Mouse (Mus musculus) forebrain, embryonic 14.5 days (tissue): ENCODE results near the gene Ears2. TPM values are rescaled to one million over a fixed set of nuclear protein-coding genes. Genes with fewer than 3 reads are reported as not detected.

Experiments
- ATAC-seq: fragments of 200-750 bp; cut with Nextera tagmentation; 2 replicates; pipeline ENCODE4 v1.8.0; 2017; ENCODE audit warnings: mild to moderate bottlenecking, moderate library complexity
- DNase-seq: peaks from one replicate; pipeline ENCODE4 v3.0.0-alpha.2; 2015; ENCODE audit warnings: low spot score
- H3K27ac ChIP-seq: fragments of 300-500 bp; sonication (generic); 2 replicates; pipeline ENCODE4 v1.5.1; 2014; ENCODE audit warnings: low read depth, mild to moderate bottlenecking, control low read depth, low read length, moderate library complexity
- H3K27me3 ChIP-seq: fragments of 300-500 bp; sonication (generic); replicated peaks from 2 replicates; pipeline ENCODE4 v1.6.1; 2014; ENCODE audit warnings: low read length, control low read depth, mixed read lengths; ENCODE audit not compliant: control insufficient read depth, insufficient read depth
- H3K36me3 ChIP-seq: fragments of 300-500 bp; sonication (generic); 2 replicates; pipeline ENCODE4 v1.6.1; 2014; ENCODE audit warnings: low read length, control low read depth; ENCODE audit not compliant: control insufficient read depth, insufficient read depth
- H3K4me1 ChIP-seq: fragments of 300-500 bp; sonication (generic); 2 replicates; pipeline ENCODE4 v1.6.1; 2014; ENCODE audit warnings: antibody characterized with exemption, low read length, control low read depth; ENCODE audit not compliant: control insufficient read depth, insufficient read depth
- H3K4me2 ChIP-seq: fragments of 300-500 bp; sonication (generic); 2 replicates; pipeline ENCODE4 v1.6.1; 2014; ENCODE audit warnings: mild to moderate bottlenecking, control low read depth, low read length
- H3K4me3 ChIP-seq: fragments of 300-500 bp; sonication (generic); 2 replicates; pipeline ENCODE4 v1.5.1; 2014; ENCODE audit warnings: low read depth, low read length, control low read depth
- H3K9ac ChIP-seq: fragments of 300-500 bp; sonication (generic); 2 replicates; pipeline ENCODE4 v1.6.1; 2014; ENCODE audit warnings: mild to moderate bottlenecking, low read length, control low read depth, moderate library complexity
- H3K9me3 ChIP-seq: fragments of 300-500 bp; sonication (generic); replicated peaks from 2 replicates; pipeline ENCODE4 v1.6.1; 2016; ENCODE audit warnings: low read length, control low read depth, mixed read lengths; ENCODE audit not compliant: control insufficient read depth
- WGBS: fragments of 180-500 bp; shearing (Covaris S2); extraction: QIAGEN DNeasy Blood & Tissue Kit; methylation state at CpG from one replicate; pipeline ENCODE4 v1.1.7; 2014; 5-methylcytosine and 5-hydroxymethylcytosine counted together
- polyA plus RNA-seq: library from polyadenylated mRNA; unstranded; fragments of >200 nt; fragmentation: Nextera tagmentation; extraction: Ambion mirVana; gene quantifications from 2 replicates; pipeline ENCODE4 v1.2.1, GENCODE M21; 2014

Ears2 gene
- polyA plus RNA-seq, 1 experiment from 2014 or later, result 11.8 TPM

- ATAC-seq, result peak; percentile 57
- Histone ChIP-seq H3K36me3 (no peaks in the 10 kb centered on the region), H3K4me2 (peak overlapping the region; percentile 56), H3K27me3 (no peaks in the 10 kb centered on the region), H3K9me3 (no peaks in the 10 kb centered on the region), H3K4me1 (peaks cover 18% of the 10 kb centered on the region), H3K27ac (peak overlapping the region; percentile 82), H3K9ac (peak overlapping the region; percentile 83), H3K4me3 (peak overlapping the region; percentile 81)
- 4% methylated on average over 6 of the region's 6 CpGs for WGBS
- DNase-seq, result peak; percentile 55
Observed at GRCm38 (mm10) chr7:122020273-122020666, 46.8 kb downstream of the Ears2 start.

DNA sequence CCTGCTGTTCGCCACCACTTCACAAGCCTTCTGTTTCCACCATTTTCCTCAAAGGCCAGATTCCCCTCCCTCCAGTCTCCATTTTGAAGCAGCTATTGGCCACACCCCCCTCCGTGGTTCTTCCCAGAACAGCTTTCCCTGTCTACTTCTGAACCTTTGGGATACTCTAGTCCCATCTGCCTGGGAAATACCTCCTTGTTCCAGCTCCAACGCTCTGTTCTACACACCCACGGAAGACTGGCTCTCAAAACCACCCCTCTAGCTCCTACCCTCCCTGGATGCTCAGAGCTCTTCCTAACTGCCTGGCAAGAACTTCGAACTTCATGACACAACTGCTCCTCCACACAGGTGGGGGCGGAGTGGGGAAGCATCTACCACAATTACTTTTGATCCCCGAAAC, 48.1 kb downstream of the Ears2 start:
- H3K4me3 ChIP-seq, result peak overlapping the region; percentile 81
- H3K27ac ChIP-seq, result no peak overlapping the region
- H3K36me3 ChIP-seq, result no peaks in the 10 kb centered on the region
- WGBS, result 85% methylated on average over 7 of the region's 7 CpGs
- no peaks in the 10 kb centered on the region for H3K27me3 ChIP-seq
- no peak overlapping the region for H3K9ac ChIP-seq
- H3K4me1 ChIP-seq, result peaks cover 18% of the 10 kb centered on the region
- no peaks in the 10 kb centered on the region for H3K9me3 ChIP-seq
- no peak for DNase-seq
- peak overlapping the region; percentile 56 for H3K4me2 ChIP-seq
- ATAC-seq, result no peak

DNA sequence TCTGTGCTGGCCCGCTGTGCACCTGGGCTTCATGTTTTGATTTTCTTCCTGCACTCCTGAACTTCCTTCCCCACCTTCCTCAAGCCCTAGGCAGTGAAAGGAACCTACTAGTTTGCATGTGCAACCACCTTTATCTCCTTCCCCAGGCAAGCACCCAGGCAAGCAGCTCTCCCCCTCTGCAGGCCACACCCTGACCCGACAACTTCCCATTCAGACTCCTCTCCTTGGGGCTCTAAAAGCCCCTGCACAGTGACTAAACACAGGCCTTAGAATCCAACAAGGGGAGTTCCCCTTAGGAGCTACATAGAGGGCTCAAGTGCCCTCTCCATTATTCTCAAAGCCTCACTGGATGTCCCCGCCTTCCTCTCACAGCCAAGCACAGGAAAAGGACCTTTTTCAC, 48.8 kb downstream of the Ears2 start:
- peak overlapping the region; percentile 56 for H3K4me2 ChIP-seq
- ATAC-seq (no peak), DNase-seq (no peak)
- no peak overlapping the region for H3K9ac ChIP-seq
- no peaks in the 10 kb centered on the region for H3K9me3 ChIP-seq
- H3K4me3 ChIP-seq, result peak overlapping the region; percentile 5; the same call in 1 of the 2 replicates
- no peaks in the 10 kb centered on the region for H3K27me3 ChIP-seq
- WGBS, result 65% methylated on average over 3 of the region's 3 CpGs
- H3K27ac ChIP-seq, result no peak overlapping the region
- H3K4me1 ChIP-seq, result peaks cover 18% of the 10 kb centered on the region
- H3K36me3 ChIP-seq, result no peaks in the 10 kb centered on the region

DNA sequence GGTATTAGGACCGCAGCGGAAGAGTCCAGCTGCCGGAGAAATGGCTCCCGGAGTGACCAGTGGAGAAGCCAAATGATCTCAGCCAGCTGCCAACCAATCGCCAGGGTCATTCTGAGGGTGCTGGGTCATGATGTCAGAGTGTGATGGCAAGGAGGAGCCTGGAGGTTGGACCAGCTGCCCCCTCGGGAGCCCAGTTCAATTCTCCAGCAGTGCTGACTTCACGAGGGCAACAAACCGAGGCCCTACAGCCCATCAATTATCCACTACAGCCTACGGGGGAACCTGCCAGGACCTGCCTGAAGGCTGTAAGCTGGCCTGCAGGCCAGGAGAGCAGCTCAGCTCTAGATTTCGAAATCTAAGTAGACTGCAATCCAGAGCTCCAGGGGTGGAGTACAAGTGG, 51.3 kb downstream of the Ears2 start:
- Histone ChIP-seq H3K27me3 (no peaks in the 10 kb centered on the region), H3K27ac (no peak overlapping the region), H3K9me3 (no peaks in the 10 kb centered on the region), H3K4me1 (peaks cover 18% of the 10 kb centered on the region), H3K4me3 (no peak overlapping the region), H3K9ac (no peak overlapping the region), H3K4me2 (no peak overlapping the region), H3K36me3 (peaks cover 18% of the 10 kb centered on the region)
- ATAC-seq (no peak), DNase-seq (no peak)
- WGBS, result 85% methylated on average over 10 of the region's 10 CpGs

GRCm38 (mm10) chr7:122015105-122015504, 52.0 kb downstream of the Ears2 start:
- no peak overlapping the region for H3K27ac ChIP-seq
- H3K4me1 ChIP-seq, result peaks cover 18% of the 10 kb centered on the region
- 77% methylated on average over 8 of the region's 8 CpGs for WGBS
- H3K9ac ChIP-seq, result no peak overlapping the region
- peaks cover 24% of the 10 kb centered on the region for H3K36me3 ChIP-seq
- H3K4me2 ChIP-seq, result no peak overlapping the region
- H3K27me3 ChIP-seq, result no peaks in the 10 kb centered on the region
- H3K4me3 ChIP-seq, result no peak overlapping the region
- no peaks in the 10 kb centered on the region for H3K9me3 ChIP-seq
- DNase-seq (no peak), ATAC-seq (no peak)

GRCm38 (mm10) chr7:122012949-122013348, 54.1 kb downstream of the Ears2 start:
- no peak for ATAC-seq
- 93% methylated on average over 10 of the region's 10 CpGs for WGBS
- peaks cover 45% of the 10 kb centered on the region for H3K36me3 ChIP-seq

GRCm38 (mm10) chr7:122012370-122012769, 54.7 kb downstream of the Ears2 start:
- Histone ChIP-seq H3K4me2 (no peak overlapping the region), H3K27ac (no peak overlapping the region), H3K9me3 (no peaks in the 10 kb centered on the region), H3K9ac (no peak overlapping the region), H3K4me1 (no peaks in the 10 kb centered on the region; the same call in 1 of the 2 replicates), H3K36me3 (peaks cover 51% of the 10 kb centered on the region), H3K27me3 (no peaks in the 10 kb centered on the region), H3K4me3 (no peak overlapping the region)
- no peak for DNase-seq
- WGBS, result 91% methylated on average over 4 of the region's 4 CpGs
- ATAC-seq, result no peak

More at GRCm38 (mm10) chr7:122012949-122013348, 54.1 kb downstream of the Ears2 start:
- Histone ChIP-seq H3K4me2 (no peak overlapping the region), H3K4me1 (peaks cover under 1% of the 10 kb centered on the region; the same call in 1 of the 2 replicates), H3K9me3 (no peaks in the 10 kb centered on the region), H3K4me3 (no peak overlapping the region), H3K9ac (no peak overlapping the region), H3K27me3 (no peaks in the 10 kb centered on the region), H3K27ac (no peak overlapping the region)
- DNase-seq, result no peak

GRCm38 (mm10) chr7:122000396-122000795, 66.7 kb downstream of the Ears2 start:
- ATAC-seq (no peak), DNase-seq (no peak)
- Histone ChIP-seq H3K4me1 (no peaks in the 10 kb centered on the region), H3K27ac (no peak overlapping the region), H3K4me3 (no peak overlapping the region), H3K27me3 (no peaks in the 10 kb centered on the region), H3K36me3 (peaks cover 89% of the 10 kb centered on the region), H3K4me2 (no peak overlapping the region), H3K9ac (no peak overlapping the region), H3K9me3 (no peaks in the 10 kb centered on the region)
- WGBS, result 77% methylated on average over 8 of the region's 8 CpGs

- Histone ChIP-seq H3K4me2 (no peak overlapping the region), H3K9ac (no peak overlapping the region), H3K4me1 (no peaks in the 10 kb centered on the region), H3K9me3 (no peaks in the 10 kb centered on the region), H3K27ac (no peak overlapping the region), H3K36me3 (peaks cover 94% of the 10 kb centered on the region), H3K27me3 (no peaks in the 10 kb centered on the region), H3K4me3 (no peak overlapping the region)
- WGBS, result 83% methylated on average over 5 of the region's 5 CpGs
- DNase-seq, result no peak
- no peak for ATAC-seq
Observed at GRCm38 (mm10) chr7:121995961-121996360, 71.1 kb downstream of the Ears2 start.
